Mouse (Mus musculus): Measurements from ENCODE around the gene Tmem206.

The Tmem206 gene

GRCm38 (mm10) chr1:191350355-191350754 lies 24.6 kb downstream of the Tmem206 start:
- in situ Hi-C loops (cut with MboI, MseI), result no loop called here

GRCm38 (mm10) chr1:191352786-191353488 lies 27.2 kb downstream of the Tmem206 start:
- in situ Hi-C loops (cut with MboI, MseI), result no loop called here

GRCm38 (mm10) chr1:191353836-191354235 lies 28.1 kb downstream of the Tmem206 start:
- in situ Hi-C loops (cut with MboI, MseI), result no loop called here

- in situ Hi-C loops (cut with MboI, MseI), result no loop called here
Observed at GRCm38 (mm10) chr1:191356936-191357335, 31.2 kb downstream of the Tmem206 start.

GRCm38 (mm10) chr1:191359478-191359877 lies 33.8 kb downstream of the Tmem206 start:
- in situ Hi-C loops (cut with MboI, MseI), result no loop called here

GRCm38 (mm10) chr1:191362412-191362811 lies 36.7 kb downstream of the Tmem206 start:
- in situ Hi-C loops (cut with MboI, MseI), result loop anchor here (10.0 kb wide), 1 partner anchor 202 kb away; no protein-coding TSS in a partner anchor

- in situ Hi-C loops (cut with MboI, MseI), result loop anchor here (10.0 kb wide), 1 partner anchor 200 kb away; no protein-coding TSS in a partner anchor
Observed at GRCm38 (mm10) chr1:191364477-191364876, 38.8 kb downstream of the Tmem206 start.

- in situ Hi-C loops (cut with MboI, MseI), result loop anchor here (10.0 kb wide), 1 partner anchor 197 kb away; no protein-coding TSS in a partner anchor
Observed at GRCm38 (mm10) chr1:191368193-191368592, 42.5 kb downstream of the Tmem206 start.

- in situ Hi-C loops (cut with MboI, MseI), result loop anchor here (10.0 kb wide), 1 partner anchor 196 kb away; no protein-coding TSS in a partner anchor
Observed at GRCm38 (mm10) chr1:191369140-191369539, 43.4 kb downstream of the Tmem206 start.

GRCm38 (mm10) chr1:191374993-191375643 lies 49.4 kb downstream of the Tmem206 start:
- in situ Hi-C loops (cut with MboI, MseI), result no loop called here

- in situ Hi-C loops (cut with MboI, MseI), result no loop called here
Observed at GRCm38 (mm10) chr1:191375644-191375998, 49.9 kb downstream of the Tmem206 start.

- in situ Hi-C loops (cut with MboI, MseI), result no loop called here
Observed at GRCm38 (mm10) chr1:191378080-191378479, 52.4 kb downstream of the Tmem206 start.

- in situ Hi-C loops (cut with MboI, MseI), result no loop called here
Observed at GRCm38 (mm10) chr1:191380843-191381242, 55.1 kb downstream of the Tmem206 start.

- in situ Hi-C loops (cut with MboI, MseI), result no loop called here
Observed at GRCm38 (mm10) chr1:191381955-191382736, 56.4 kb downstream of the Tmem206 start.

GRCm38 (mm10) chr1:191384786-191385430 lies 59.2 kb downstream of the Tmem206 start:
- in situ Hi-C loops (cut with MboI, MseI), result no loop called here

GRCm38 (mm10) chr1:191391311-191391710 lies 65.6 kb downstream of the Tmem206 start:
- in situ Hi-C loops (cut with MboI, MseI), result no loop called here

- in situ Hi-C loops (cut with MboI, MseI), result no loop called here
Observed at GRCm38 (mm10) chr1:191393536-191393935, 67.8 kb downstream of the Tmem206 start.

- in situ Hi-C loops (cut with MboI, MseI), result no loop called here
Observed at GRCm38 (mm10) chr1:191394126-191394525, 68.4 kb downstream of the Tmem206 start.

GRCm38 (mm10) chr1:191395200-191395599 lies 69.5 kb downstream of the Tmem206 start:
- in situ Hi-C loops (cut with MboI, MseI), result no loop called here

- in situ Hi-C loops (cut with MboI, MseI), result no loop called here
Observed at GRCm38 (mm10) chr1:191395871-191396433, 70.2 kb downstream of the Tmem206 start.

- in situ Hi-C loops (cut with MboI, MseI), result no loop called here
Observed at GRCm38 (mm10) chr1:191396446-191396845, 70.7 kb downstream of the Tmem206 start.
